Mouse (Mus musculus) MEL (cell line): ENCODE results near the gene Bod1. TPM values are rescaled to one million over a fixed set of nuclear protein-coding genes. Genes with fewer than 3 reads are reported as not detected.

Source experiments
- DNase-seq: peaks from one replicate; pipeline ENCODE4 v3.0.0; 2011; ENCODE audit warnings: low read depth, low spot score
- H3K27ac ChIP-seq: 2 replicates; pipeline ENCODE4 v1.5.1; 2012; ENCODE audit warnings: low read depth, mild to moderate bottlenecking, control low read depth, low read length, moderate library complexity; ENCODE audit not compliant: control insufficient read depth
- H3K27me3 ChIP-seq, 2 experiments: fragments of 150-350 bp in 1 of 2; sonication (generic) in 1 of 2; 2 replicates each; pipeline ENCODE4 v1.6.1; 2012; ENCODE audit warnings: low read length in 2 of 2, mild to moderate bottlenecking in 2 of 2, improper control_type of control experiment in 1 of 2, moderate library complexity in 1 of 2; ENCODE audit not compliant: insufficient read depth in 2 of 2, control insufficient read depth in 1 of 2
- H3K36me3 ChIP-seq, 2 experiments: 2 replicates each; pipeline ENCODE4 v1.6.1; 2012 to 2014; ENCODE audit warnings: low read length in 2 of 2, improper control_type of control experiment in 1 of 2, inconsistent platforms in 1 of 2, mild to moderate bottlenecking in 1 of 2; ENCODE audit not compliant: insufficient read depth in 2 of 2, control insufficient read depth in 1 of 2
- H3K4me1 ChIP-seq, 2 experiments: fragments of 150-350 bp in 1 of 2; sonication (generic) in 1 of 2; 2 replicates each; pipeline ENCODE4 v1.6.1; 2012; ENCODE audit warnings: low read length in 2 of 2, improper control_type of control experiment in 1 of 2, mild to moderate bottlenecking in 1 of 2; ENCODE audit not compliant: insufficient read depth in 2 of 2, control insufficient read depth in 1 of 2
- H3K4me3 ChIP-seq, 2 experiments: fragments of 150-350 bp in 1 of 2; sonication (generic) in 1 of 2; 2 replicates each; pipeline ENCODE4 v1.5.1; 2012; ENCODE audit warnings: low read depth in 2 of 2, low read length in 2 of 2, mild to moderate bottlenecking in 2 of 2, moderate library complexity in 2 of 2, control low read depth in 1 of 2, improper control_type of control experiment in 1 of 2; ENCODE audit not compliant: control insufficient read depth in 1 of 2, insufficient read depth in 1 of 2
- H3K79me2 ChIP-seq: 2 replicates; pipeline ENCODE4 v1.6.1; 2012; ENCODE audit warnings: mild to moderate bottlenecking, low read length, moderate library complexity; ENCODE audit not compliant: control insufficient read depth, poor library complexity, insufficient read depth
- H3K9ac ChIP-seq: 2 replicates; pipeline ENCODE4 v1.6.1; 2012; ENCODE audit warnings: low read depth, mild to moderate bottlenecking, control low read depth, low read length, moderate library complexity; ENCODE audit not compliant: control insufficient read depth, poor library complexity, severe bottlenecking
- H3K9me3 ChIP-seq: fragments of 150-350 bp; sonication (generic); replicated peaks from 2 replicates; pipeline ENCODE4 v1.6.1; 2012; ENCODE audit warnings: mild to moderate bottlenecking, low read length, improper control_type of control experiment, moderate library complexity; ENCODE audit not compliant: insufficient read depth
- BHLHE40 ChIP-seq: IDR thresholded peaks from 2 replicates; pipeline ENCODE4 v1.6.1; 2012; ENCODE audit warnings: low read depth, mild to moderate bottlenecking, inconsistent platforms, low read length, improper control_type of control experiment, borderline replicate concordance
- CHD1 ChIP-seq: IDR thresholded peaks from 2 replicates; pipeline ENCODE4 v1.6.1; 2012; ENCODE audit warnings: low read depth, mild to moderate bottlenecking, inconsistent platforms, low read length, improper control_type of control experiment
- CHD2 ChIP-seq: IDR thresholded peaks from 2 replicates; pipeline ENCODE4 v1.6.1; 2011; ENCODE audit warnings: low read length, improper control_type of control experiment
- E2F4 ChIP-seq: IDR thresholded peaks from 2 replicates; pipeline ENCODE4 v1.6.1; 2011; ENCODE audit warnings: low read depth, low read length, improper control_type of control experiment, borderline replicate concordance
- ETS1 ChIP-seq: IDR thresholded peaks from 2 replicates; pipeline ENCODE4 v1.6.1; 2012; ENCODE audit warnings: low read depth, mild to moderate bottlenecking, inconsistent platforms, low read length, improper control_type of control experiment, moderate library complexity
- JUND ChIP-seq: IDR thresholded peaks from 2 replicates; pipeline ENCODE4 v1.6.1; 2011; ENCODE audit warnings: low read depth, mild to moderate bottlenecking, improper control_type of control experiment, low read length
- MAX ChIP-seq: IDR thresholded peaks from 2 replicates; pipeline ENCODE4 v1.6.1; 2011; ENCODE audit warnings: low read length, improper control_type of control experiment
- MXI1 ChIP-seq: IDR thresholded peaks from 2 replicates; pipeline ENCODE4 v1.6.1; 2011; ENCODE audit warnings: mild to moderate bottlenecking, low read depth, low read length, improper control_type of control experiment
- MYC ChIP-seq: IDR thresholded peaks from 2 replicates; pipeline ENCODE4 v1.6.1; 2011; ENCODE audit warnings: low read depth, mild to moderate bottlenecking, low read length, improper control_type of control experiment, moderate library complexity
- NELFE ChIP-seq: IDR thresholded peaks from 2 replicates; pipeline ENCODE4 v1.6.1; 2011; ENCODE audit warnings: low read depth, low read length, improper control_type of control experiment
- POLR2AphosphoS5 ChIP-seq: IDR thresholded peaks from 2 replicates; pipeline ENCODE4 v1.6.1; 2012; ENCODE audit warnings: low read depth, borderline replicate concordance, mild to moderate bottlenecking, inconsistent platforms, low read length, moderate library complexity, mixed read lengths
- SIN3A ChIP-seq: IDR thresholded peaks from 2 replicates; pipeline ENCODE4 v1.6.1; 2012; ENCODE audit warnings: low read length, improper control_type of control experiment, inconsistent platforms
- TCF12 ChIP-seq: IDR thresholded peaks from 2 replicates; pipeline ENCODE4 v1.6.1; 2014; ENCODE audit warnings: low read depth, mild to moderate bottlenecking, inconsistent platforms, low read length, improper control_type of control experiment, moderate library complexity
- USF1 ChIP-seq: IDR thresholded peaks from 2 replicates; pipeline ENCODE4 v1.6.1; 2014; ENCODE audit warnings: low read depth, mild to moderate bottlenecking, inconsistent platforms, low read length, improper control_type of control experiment, moderate library complexity
- ZKSCAN1 ChIP-seq: IDR thresholded peaks from 2 replicates; pipeline ENCODE4 v1.6.1; 2012; ENCODE audit warnings: low read depth, mild to moderate bottlenecking, inconsistent platforms, low read length, improper control_type of control experiment, moderate library complexity
- ZNF384 ChIP-seq: IDR thresholded peaks from 2 replicates; pipeline ENCODE4 v1.6.1; 2012; ENCODE audit warnings: low read depth, mild to moderate bottlenecking, inconsistent platforms, low read length, improper control_type of control experiment
- polyA plus RNA-seq, 2 experiments: library from polyadenylated mRNA; stranded (reverse) in 1 of 2; unstranded in 1 of 2; fragments of >175 nt in 1 of 2; fragments of >200 nt in 1 of 2; gene quantifications; 2 replicates each; pipeline versions ENCODE4 v1.2.1 to v1.2.4; 2012; ENCODE audit warnings: low replicate concordance in 2 of 2, low read depth in 1 of 2; ENCODE audit not compliant: insufficient read length in 2 of 2, insufficient read depth in 1 of 2, missing spikeins in 1 of 2
- total RNA-seq: library from RNA; depleted of rRNA; stranded (reverse); fragments of 300-350 nt; gene quantifications from 2 replicates; pipeline ENCODE4 v1.2.3, GENCODE M21; 2012; rRNA removed

The Bod1 gene
- total and polyA plus RNA-seq, 3 experiments: 40.0 to 47.3 TPM; not detected in 1

GRCm38 (mm10) chr11:31617797-31618196 lies 53.9 kb downstream of the Bod1 start (continued):
- TF ChIP-seq NELFE (no peak), TCF12 (peak; percentile 71)

GRCm38 (mm10) chr11:31617236-31617635 lies 54.4 kb downstream of the Bod1 start:
- Histone ChIP-seq H3K36me3 (no peaks in the 10 kb centered on the region), H3K27ac (no peak overlapping the region), H3K27me3 (no peaks in the 10 kb centered on the region), H3K4me1 (peaks cover 0 to 9% of the 10 kb centered on the region in 2 experiments; a peak in 2 of 4 replicates), H3K9ac (no peak overlapping the region), H3K79me2 (no peaks in the 10 kb centered on the region), H3K4me3 (no peak overlapping the region), H3K9me3 (no peaks in the 10 kb centered on the region)
- TF ChIP-seq MAX: peak; percentile 39; the same call in 1 of the 2 replicates
- peak; percentile 15; the same call in 1 of the 2 replicates for TF ChIP-seq TCF12
- peak; percentile 61 for TF ChIP-seq ETS1
- peak; percentile 56; the same call in 1 of the 2 replicates for TF ChIP-seq MXI1
- no peak for TF ChIP-seq ZNF384
- no peak for TF ChIP-seq ZKSCAN1
- peak; percentile 76; the same call in 1 of the 2 replicates for TF ChIP-seq BHLHE40
- no peak for TF ChIP-seq POLR2AphosphoS5
- TF ChIP-seq USF1: peak; percentile 80
- no peak for TF ChIP-seq MYC
- DNase-seq: peak; percentile 59

- DNase-seq: no peak
- TF ChIP-seq SIN3A: no peak
- TF ChIP-seq TCF12: no peak
- no peak for TF ChIP-seq JUND
- no peak for TF ChIP-seq CHD1
- no peak for TF ChIP-seq E2F4
- TF ChIP-seq ETS1: no peak
- no peak for TF ChIP-seq CHD2
- Histone ChIP-seq H3K9me3 (no peaks in the 10 kb centered on the region), H3K4me3 (no peak overlapping the region), H3K4me1 (peaks cover 0 to 9% of the 10 kb centered on the region in 2 experiments; a peak in 2 of 4 replicates), H3K79me2 (no peaks in the 10 kb centered on the region), H3K36me3 (no peaks in the 10 kb centered on the region), H3K27ac (no peak overlapping the region), H3K9ac (no peak overlapping the region), H3K27me3 (no peaks in the 10 kb centered on the region)
These were observed 55.0 kb downstream of the Bod1 start for GRCm38 (mm10) chr11:31616722-31617121.

Other genes with a start within 250 kb of the Bod1 start
- gene Cpeb4, start 200.3 kb upstream of the Bod1 start, total RNA-seq: 3.4 and 3.8 TPM in 2 replicates
- gene Cpeb4, start 200.3 kb upstream of the Bod1 start, polyA plus RNA-seq: 1 to 10 TPM in 1 of 2 experiments, not detected in 1; 4.9 TPM